Mouse (Mus musculus) liver (tissue): Measurements from ENCODE around the gene Tacr1.

Experiments used
- DNase-seq: peaks from one replicate; pipeline ENCODE4 v3.0.0-alpha.2; 2020; ENCODE audit warnings: mixed read lengths

The Tacr1 gene

DNA sequence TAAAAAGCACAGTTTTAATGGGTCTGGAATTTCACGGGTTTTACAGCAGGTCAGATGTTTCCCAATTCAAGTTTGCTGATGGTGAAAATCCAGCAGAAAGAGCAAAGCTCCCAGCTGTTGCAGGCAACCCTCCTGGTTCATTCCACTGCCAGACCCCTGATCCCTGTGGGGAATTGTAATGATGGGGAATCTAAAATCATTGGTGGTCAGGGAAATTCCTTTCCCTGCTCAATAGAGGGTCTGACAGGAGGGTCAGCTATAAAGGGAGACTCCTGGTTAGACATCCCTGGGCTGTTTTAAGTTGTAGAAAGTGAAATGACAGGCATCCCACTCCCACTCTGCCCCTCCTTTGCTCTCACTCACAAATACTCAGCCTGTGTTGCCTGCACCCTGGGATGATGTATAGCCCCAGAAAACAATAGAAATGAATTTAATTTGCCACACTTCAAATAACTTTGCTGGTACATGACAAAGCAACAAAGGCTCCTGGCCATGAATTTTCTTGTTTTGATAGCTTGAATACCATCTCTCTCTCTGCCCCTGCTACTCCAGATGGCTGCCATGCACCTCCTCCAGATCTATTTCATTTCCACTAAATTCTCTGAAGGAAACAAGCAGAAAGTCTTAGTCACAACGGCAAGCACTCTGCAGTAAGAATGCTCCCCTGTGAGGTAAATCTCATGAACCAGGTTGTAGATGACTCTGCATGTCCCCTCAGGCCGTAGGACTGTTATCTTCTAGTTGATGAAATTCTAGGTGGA is 123.2 kb downstream of the Tacr1 start:
- DNase-seq, result no peak

- DNase-seq, result no peak
Measured at GRCm38 (mm10) chr6:82528631-82529030, 126.5 kb downstream of the Tacr1 start.

GRCm38 (mm10) chr6:82536641-82537040 is 134.5 kb downstream of the Tacr1 start:
- DNase-seq, result no peak

- DNase-seq, result no peak
Measured at GRCm38 (mm10) chr6:82549270-82549669, 147.1 kb downstream of the Tacr1 start.

DNA sequence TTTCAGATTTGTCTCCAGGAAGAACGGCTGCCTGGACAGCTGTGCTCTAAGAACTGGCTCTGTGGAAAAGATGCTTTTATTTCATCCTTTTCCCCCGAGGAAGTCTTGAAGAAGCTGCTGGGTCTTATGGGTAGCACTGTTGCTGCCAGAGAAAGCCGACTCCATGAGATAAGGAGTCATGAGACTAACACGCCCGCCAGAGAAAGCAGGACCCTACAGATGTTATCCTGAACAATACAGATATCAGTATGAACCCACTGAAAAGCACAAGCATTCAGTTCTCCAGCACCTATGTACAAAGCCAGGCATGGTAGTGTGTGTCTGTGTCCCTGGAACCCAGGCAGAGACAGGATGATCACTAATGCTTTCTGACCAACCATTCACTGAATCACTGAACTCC is 173.3 kb downstream of the Tacr1 start:
- DNase-seq, result no peak

GRCm38 (mm10) chr6:82585396-82585795 is 183.3 kb downstream of the Tacr1 start:
- no peak for DNase-seq

DNA sequence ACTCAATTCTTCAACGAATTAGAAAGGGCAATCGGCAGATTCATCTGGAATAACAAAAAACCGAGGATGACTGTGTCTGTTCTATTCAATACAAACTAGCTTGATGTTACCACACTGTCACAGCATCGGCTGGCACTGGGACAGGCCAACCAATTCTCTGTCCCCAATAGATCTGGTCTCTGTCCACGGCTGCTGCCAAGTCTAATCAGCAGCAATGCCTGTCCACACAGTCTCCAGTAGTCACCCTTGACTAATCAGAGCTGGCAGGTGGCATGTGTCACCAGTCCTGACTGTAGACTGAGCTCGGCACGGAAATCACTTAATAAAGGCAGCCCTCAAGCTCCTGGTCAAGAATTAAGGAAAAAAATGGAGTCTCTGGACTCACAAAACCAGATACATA is 187.3 kb downstream of the Tacr1 start:
- no peak for DNase-seq

- no peak for DNase-seq
Measured at GRCm38 (mm10) chr6:82595461-82596090, 193.4 kb downstream of the Tacr1 start.

GRCm38 (mm10) chr6:82603228-82603627 is 201.1 kb downstream of the Tacr1 start:
- no peak for DNase-seq

- peak; percentile 20 for DNase-seq
Measured at GRCm38 (mm10) chr6:82603665-82604064, 201.5 kb downstream of the Tacr1 start.

DNA sequence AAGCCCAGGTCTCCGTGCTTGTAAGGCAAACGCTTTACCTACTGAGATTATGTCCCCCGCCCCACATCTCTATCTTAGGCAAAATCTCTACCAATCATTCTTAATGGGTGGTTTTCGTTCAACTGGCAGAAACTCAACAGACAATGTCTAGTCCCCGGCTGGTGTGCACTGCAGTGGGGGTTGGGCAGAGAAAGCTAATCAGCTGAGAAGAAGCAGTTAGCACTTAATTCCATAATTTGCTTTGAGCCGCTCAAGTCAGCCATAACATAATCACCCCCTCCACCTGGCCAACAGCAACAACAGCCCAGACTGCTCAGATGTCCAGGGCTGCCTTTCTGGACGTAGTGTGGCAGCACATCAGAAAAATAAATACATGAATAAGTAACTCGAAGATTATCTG is 202.7 kb downstream of the Tacr1 start:
- DNase-seq, result no peak

- no peak for DNase-seq
Measured at GRCm38 (mm10) chr6:82608756-82609155, 206.6 kb downstream of the Tacr1 start.

- no peak for DNase-seq
Measured at GRCm38 (mm10) chr6:82609339-82609926, 207.3 kb downstream of the Tacr1 start.
